Mouse (Mus musculus) cerebellum, adult 2 months (tissue): ENCODE measurements around the gene Nup43.

ENCODE experiments used
- CTCF ChIP-seq: fragments of 200-500 bp; IDR thresholded peaks from 2 replicates; pipeline ENCODE4 v1.5.1; 2011; ENCODE audit warnings: low read depth, mild to moderate bottlenecking, control low read depth, low read length, moderate library complexity, borderline replicate concordance; ENCODE audit not compliant: insufficient read depth
- POLR2A ChIP-seq: fragments of 200-500 bp; IDR thresholded peaks from 2 replicates; pipeline ENCODE4 v1.6.1; 2011; ENCODE audit warnings: low read length, control low read depth, borderline replicate concordance; ENCODE audit not compliant: insufficient read depth

DNA sequence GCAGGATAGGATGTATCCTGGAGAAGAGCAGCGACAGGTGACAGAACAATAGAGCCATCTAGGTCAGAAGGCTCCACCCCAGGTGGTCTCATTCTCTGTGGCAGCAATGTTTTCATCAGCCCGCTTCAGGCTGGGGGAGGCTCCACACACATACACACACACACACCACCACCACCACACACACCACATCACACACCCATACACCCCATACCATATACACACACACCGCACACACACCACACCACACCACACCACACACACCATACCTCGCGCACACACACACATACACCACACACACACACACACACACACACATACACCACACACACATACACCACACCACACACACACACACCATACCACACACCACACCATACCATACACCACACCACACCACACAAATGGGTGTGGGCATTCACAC lies 47.5 kb upstream of the Nup43 start:
- TF ChIP-seq POLR2A (no peak), CTCF (no peak)
